Mouse (Mus musculus) NIH3T3 (cell line): ENCODE measurements around the gene Pld2.

ENCODE experiments used
- DNase-seq: peaks from one replicate; pipeline ENCODE4 v3.0.0-alpha.2; 2012; ENCODE audit warnings: low read depth

The Pld2 gene

DNA sequence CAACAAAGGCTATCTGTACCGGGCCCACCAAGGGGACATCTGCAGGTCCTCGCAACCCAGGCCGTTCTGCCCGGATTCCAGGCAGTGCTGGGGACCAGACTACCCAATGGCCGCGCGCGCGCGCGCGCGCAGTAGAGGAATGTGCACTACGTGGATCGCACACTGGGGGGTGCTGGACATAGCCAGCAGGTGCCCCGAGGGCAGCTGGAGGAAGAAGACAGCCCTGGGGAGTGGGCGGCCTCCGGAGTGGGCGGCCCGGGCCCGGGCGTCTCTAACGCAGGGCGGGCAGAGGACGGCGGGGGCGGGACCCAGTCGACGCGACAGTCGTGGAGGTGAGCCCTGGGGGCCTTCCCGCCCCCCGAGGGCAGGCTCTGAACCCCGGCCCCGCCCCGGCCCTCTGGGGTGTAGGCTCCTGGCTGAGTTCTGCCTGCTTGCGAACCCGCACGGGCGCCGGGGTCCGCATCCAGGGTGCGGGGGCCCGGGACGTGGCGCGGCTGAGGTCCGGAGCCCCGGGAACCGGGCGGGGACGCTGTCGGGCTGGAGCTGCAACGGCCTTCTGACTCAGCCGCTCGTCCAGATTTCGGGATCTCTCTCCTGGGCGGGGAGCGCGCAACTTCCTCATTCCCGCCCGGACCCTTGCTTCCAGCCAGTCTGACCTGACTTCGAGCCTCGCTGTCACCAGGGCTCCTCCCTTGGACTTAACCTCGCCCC lies at the start of gene Pld2:
TSS of gene Pld2 (plus strand) at position 188 of the 711 bp plus-strand sequence.
- DNase-seq, result peak; percentile 94

DNA sequence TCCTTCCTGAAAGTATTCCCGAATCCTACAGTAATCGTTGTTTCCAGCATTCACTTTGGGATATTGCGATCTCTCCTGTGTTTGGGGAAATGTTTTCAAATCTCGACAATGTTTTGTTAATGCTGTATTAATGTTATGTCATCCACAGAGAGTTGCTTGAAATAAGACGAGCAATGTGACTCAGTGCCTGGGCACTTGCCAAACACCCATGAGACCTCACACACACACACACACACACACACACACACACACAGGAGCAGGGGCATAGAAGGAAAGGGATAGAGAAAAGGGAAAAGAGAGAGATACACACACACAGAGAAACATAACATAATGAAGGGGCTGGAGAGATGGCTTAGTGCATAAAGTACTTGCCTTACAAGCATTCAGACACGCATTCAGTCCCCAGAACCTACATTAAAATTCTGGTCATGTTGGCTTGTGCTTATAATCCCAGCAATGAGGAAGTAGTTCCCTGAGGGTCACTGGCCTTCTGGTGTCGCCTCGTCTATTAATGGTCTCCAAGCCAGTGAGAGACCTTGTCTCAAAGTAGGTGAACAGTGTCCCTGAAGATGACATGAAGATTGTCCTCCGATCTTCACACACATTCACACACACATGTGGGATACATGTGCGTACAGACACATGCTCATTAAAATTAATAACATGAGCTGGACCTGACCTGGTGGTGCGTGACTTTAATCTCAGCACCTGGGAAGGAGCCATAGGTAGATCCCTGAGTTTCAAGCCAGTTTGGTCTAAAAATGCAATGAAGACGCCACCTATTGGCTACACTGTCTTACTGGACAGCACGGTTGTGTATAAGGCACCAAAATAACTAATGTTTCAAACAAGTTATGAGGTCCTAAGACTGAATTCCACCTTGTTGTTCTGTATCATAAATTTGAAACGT lies 40.0 kb upstream of the Pld2 start:
- peak; percentile 75 for DNase-seq

DNA sequence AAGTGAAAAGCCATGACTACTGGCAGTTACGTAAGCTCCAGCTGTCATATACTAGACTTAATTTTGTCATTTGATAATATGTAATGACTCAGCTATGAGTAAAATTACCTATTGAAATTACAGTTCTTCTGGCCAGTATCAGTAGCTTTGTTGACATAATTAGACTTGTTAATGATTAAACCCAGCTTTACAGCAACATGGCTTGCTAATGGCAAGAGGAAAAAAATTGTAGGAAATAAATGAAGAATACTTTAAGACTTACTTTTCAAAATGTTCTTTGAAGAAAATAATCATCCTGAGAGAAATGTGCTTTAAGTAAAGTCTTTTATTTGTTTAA lies 39.4 kb upstream of the Pld2 start:
- DNase-seq, result no peak

DNA sequence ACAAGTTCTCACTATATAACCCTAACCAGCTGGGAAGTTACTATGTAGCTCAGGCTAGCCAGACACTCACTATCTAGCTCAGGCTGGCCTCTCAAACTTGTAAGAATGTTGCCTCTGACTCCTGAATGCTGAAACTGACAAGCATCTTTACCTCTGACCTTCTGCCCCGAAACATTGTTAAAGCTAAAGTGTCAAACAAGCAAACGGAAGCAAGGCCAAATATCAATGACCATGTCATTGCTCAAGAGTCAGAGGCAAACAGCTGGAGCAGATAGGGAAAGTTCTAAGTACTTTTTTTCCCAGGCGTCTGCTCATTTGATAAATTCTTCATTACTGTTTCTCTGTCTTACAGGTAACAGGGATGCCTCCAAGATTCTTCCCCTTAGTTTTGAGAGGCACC lies 37.8 kb upstream of the Pld2 start:
- no peak for DNase-seq

DNA sequence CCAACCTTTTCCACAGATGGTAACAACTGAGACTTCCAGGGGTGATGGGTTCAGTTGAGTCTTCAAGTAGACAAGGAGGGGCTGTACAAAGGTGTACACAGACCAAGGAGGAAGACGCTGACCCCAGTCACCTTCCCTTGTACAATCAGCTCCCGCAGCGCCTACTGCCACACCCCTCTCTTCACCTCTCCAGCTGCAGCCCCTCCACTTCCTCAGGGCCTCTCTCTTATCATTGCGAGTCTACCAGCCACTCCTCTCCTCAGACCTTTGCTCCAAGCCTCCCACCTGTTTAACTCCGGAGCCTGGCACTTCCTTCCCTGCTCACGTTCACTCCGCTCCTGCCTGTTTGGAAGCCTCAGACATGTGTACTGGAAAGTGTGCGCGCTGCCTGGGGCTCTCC lies 34.9 kb upstream of the Pld2 start, which contains the start of gene Tm4sf5:
TSS of gene Tm4sf5 (plus strand) at position 275 of the 400 bp plus-strand sequence.
- no peak for DNase-seq

DNA sequence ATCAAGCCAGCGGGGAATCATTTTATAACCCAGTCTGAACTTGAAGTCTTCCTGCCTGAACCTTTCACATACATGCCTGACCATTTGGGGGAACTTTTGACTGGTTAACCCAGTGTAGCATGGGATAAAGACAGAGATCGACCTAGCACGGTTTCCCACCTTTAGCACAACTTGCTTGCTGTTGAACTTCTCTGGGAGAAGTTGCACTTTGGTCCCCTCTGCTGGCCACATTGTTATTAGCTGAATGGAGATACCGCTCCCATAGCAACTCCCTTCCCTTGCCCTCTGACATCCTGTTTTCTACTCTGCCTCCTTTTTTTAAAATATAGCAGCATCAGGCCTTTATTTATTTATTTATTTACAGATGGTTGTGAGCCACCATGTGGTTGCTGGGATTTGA lies 33.5 kb upstream of the Pld2 start:
- peak; percentile 84 for DNase-seq

DNA sequence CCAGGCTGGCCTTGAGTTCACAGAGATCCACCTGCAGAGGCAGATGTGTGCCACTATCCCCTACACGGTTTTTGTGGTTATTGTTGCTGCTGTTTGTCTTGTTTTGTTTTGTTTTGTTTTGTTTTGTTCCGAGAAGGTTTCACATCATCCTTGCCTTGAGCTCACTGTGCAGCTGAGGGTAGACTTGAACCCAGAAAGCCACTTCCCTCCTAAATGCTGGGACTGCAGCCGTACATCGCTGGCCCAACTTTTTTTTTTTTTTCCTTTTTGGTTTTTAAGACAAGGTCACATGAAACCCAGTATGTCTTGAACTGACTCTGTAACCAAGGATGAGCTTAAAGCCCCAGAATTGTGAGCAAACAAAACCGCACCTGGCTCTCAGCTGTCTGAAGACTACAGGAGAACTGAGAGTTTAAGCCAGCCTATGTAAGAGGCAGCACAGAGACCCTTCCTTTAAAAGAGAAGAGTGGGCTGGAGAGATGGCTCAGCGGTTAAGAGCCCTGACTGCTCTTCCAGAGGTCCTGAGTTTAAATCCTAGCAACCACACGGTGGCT lies 32.8 kb upstream of the Pld2 start:
- DNase-seq, result no peak

DNA sequence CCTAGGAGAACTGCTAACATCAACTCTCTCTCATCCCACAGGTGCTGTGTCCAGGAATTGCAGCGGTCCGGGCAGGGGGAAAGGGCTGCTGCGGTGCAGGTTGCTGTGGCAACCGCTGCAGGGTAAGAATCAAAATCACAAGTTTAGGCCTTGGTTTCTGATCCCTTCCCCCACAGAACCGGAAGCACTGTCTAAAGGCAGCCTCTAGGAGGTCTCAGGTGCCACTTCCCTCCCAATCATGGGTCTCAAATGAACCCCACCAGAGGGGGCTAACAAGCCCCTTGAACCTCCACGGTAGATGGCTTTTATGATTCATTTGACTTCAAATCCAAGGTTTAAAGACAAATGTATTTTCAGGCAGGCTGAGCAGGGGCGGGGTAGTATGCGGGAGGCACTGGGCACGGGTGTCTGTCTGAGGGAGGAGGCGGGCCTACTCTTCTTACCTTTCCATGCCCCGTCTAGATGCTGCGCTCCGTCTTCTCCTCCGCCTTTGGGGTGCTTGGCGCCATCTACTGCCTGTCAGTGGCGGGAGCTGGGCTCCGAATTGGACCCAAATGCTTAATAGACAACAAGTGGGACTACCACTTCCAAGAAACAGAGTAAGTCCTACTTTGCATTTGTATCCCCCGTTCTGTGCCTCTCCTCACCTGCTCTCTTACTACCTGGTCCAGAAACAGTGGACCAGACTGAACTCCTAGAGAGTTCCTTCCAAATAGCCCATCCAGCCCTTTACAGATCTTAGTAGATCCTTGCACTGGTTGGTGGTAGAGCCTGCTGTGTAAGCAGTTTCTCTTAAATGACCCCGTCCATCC lies 29.9 kb upstream of the Pld2 start:
- peak; percentile 61 for DNase-seq

DNA sequence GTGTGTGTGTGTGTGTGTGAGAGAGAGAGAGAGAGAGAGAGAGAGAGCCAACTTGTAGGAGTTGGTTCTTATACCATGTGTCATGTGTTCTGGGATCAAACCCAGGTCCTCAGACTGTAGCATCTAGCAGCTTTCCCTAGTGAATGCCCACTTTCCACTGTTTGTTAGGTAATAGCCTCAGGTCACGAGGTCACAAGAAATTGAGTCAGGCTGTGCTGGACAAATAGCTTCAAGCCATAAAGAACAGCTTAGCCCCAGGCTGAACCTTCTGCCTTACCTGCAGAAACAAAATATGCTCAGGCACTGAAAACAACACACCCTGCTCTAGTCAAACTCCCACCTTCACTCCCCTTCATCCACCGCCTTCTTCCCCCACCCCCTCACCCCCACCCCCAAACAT lies 28.6 kb upstream of the Pld2 start:
- peak; percentile 51 for DNase-seq

DNA sequence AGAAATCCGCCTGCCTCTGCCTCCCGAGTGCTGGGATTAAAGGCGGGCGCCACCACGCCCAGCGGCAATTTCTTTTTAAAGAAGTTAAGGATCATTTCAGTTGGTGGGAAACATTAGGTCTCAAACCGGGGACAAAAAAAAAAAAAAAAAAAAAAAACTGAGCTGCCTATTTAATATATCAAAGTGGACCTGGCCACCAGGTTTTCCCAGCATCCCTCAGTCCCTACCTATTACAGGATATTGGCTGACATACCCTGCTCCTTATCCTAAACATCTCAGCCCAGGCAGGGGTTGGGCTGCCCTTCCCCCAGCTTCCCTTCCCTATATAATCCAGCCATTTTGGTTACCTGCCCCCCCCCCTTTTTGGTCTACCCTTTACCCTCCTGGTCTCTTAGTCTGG lies 28.0 kb upstream of the Pld2 start:
- DNase-seq, result no peak

DNA sequence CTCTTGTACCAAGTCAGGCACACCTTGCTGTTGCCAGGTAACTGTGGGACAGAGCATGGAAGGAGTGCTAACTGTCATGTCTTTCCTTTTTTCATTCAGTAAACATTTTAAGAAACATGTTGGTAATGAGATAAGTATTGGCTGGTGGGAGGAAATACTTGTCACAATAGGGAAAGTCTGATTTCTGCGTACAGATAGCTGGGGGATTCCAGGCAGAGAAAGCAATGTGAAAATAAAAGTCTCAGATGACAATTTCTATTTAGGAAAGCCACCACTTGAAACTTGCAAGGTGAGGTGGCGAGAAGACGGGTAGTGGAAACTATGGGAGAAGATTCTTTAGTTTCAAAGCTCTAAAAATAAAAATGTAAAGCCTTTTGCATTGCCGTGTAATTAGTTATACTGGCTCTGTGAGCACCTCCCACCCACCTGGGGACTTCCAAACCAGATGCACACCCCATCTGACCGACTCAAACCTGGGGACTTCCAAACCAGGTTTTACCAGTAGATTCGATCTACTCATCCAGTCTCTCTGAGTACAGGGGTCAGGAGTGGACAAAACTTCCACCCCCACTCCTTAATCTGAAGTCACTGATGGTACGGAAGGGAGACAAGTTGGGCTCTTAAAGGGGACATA lies 27.0 kb upstream of the Pld2 start:
- DNase-seq, result no peak

DNA sequence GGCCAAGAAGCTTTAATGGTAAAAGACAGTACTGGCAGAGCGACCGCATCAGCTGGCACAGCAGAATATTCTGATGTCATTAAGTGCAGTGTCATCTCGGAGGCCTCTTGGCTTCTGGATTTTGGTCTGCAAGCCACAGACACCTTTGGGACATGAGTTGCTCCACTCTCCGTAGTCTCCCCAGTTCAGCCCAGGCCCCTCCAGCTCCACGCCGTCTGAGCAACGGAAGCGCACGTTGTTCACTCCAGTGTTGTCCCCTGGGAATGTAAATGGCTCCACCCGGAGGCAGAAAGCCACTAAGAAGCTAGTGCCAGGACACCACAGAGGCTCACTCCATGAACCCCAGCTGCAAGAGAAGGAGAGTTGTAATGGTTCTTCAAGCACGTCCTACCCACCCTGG lies 26.3 kb upstream of the Pld2 start:
- no peak for DNase-seq

DNA sequence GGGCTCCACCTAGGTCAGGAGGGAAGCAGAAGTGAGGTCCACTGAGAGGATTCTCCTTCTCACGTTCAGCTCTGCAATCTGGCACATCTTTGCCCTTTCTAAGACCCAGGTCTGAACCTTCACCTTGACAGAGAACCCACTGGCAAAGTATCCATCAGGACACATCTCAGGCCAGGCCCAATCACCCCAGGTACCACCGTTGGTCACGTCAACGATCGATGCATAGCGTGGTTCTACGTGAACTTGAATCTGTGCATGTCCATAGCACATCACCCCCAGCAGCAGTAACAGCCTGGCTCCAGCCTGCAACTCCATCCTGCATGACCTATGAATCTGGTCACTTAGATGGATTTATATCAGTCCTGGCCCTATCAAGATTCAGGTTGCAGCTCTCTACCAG lies 25.6 kb upstream of the Pld2 start, which contains the start of gene Vmo1:
TSS of gene Vmo1 (minus strand) at position 329 of the 400 bp plus-strand sequence.
- no peak for DNase-seq

DNA sequence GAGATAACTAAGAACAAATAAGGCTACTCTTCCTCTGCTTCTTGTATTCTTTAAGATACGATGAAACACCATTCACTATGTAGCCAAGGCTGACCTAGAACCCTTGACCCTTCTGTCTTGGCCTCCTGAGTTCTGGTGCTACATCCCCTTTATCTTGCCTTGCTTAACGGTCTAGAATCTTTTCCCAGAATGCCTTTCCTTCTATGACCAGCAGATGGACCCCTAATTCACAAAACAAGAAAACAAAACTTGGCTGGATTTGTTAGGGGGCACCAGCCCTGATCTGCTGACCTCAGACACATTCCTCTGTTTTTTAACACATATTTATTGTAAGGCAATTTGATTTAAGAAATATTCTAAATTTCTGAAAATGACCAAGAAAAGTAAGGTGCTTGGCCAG lies 23.5 kb upstream of the Pld2 start:
- peak; percentile 77 for DNase-seq

DNA sequence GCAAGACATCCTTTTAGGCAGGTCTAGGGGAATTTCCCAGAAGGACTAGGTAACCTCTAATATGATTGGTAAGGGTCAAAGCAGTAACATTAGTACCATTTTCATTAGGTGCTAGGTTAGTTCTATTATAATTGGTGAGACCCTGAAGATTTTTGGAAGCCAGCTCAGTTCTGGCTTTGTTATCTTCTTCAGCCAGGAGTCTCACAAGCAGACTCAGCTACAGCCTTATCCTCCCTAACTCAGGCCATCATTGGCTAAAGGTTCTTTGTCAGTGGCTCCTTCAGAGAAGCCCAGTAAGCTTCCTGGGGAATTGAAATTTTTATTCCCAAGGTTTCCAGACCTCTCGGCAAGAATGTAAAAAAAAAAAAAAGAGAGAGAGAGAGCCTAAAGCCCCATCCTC lies 21.4 kb upstream of the Pld2 start:
- no peak for DNase-seq

DNA sequence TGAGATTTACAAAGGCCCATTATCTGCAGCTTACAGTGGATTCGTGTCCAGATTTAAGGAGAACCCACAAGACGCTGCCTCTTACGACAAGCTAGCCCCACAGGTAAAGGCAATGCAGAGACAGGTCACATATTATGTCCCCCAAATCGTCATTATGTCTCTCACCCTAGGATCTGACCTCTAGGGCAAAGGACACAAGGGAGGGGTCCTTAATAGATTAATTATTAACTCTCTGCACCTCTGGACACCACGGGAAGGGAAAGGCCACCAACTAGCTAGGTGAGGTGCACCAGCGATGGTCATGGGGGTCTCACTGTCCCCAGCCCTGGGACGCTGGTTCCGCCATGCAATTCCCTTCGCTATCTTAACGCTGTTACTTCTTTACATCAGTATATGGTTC lies 20.9 kb upstream of the Pld2 start, which contains the start of gene Gltpd2:
TSS of gene Gltpd2 (plus strand) at position 274 of the 400 bp plus-strand sequence.
- no peak for DNase-seq

DNA sequence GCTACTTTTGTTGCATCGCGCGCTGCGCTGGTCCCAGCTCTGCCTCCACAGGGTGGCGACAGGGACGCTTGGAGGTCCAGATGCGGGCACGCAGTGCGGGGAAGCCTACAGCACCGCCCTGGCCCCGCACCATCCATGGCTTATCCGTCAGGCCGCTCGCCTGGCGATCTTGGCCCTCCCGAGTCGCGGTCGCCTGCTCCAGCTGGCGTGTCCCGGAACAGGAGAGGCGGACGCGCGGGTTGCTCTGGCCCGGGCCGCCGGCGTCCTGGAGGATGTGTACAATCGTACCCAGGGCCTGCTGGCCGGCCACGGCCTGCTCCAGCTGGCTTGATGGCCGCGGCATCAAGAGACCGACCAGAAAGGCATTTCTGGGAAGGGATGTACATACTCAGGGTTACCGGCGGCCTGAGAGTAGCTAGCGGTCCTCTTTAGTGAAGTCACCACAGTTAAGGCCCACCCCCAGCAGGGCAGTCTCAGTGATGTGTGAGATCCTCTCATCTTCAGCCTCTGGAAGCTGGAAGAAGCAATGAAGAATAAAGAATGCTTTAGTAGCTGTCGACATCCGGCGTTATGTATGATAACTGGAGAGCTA lies 19.6 kb upstream of the Pld2 start:
- no peak for DNase-seq

DNA sequence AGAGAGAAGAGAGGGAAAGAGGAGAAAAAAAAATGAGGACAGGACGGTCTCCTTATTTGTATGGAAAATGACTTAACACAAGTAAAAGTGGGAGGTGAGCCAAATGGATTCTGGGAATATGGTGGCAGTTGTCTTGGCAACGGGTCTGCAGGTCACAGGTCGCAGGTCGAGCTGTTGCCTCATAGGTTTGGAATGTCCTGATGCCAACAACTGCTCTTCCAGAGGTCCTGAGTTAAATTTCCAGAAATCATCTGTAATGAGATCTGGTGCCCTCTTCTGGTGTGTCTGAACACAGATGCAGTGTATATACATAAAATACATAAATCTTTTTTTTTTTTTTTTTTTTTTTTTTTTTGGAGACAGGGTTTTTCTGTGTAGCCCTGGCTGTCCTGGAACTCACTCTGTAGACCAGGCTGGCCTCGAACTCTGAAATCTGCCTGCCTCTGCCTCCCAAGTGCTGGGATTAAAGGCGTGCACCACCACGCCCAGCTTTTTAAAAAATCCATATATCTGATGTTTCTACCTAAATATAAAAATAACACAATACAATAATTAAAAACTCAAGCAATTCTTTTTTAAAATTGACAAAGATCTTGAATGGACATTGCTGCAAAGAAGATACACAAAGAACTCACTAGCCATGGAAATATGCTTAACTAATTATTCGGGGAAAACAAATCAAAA lies 16.4 kb upstream of the Pld2 start:
- peak; percentile 39 for DNase-seq

DNA sequence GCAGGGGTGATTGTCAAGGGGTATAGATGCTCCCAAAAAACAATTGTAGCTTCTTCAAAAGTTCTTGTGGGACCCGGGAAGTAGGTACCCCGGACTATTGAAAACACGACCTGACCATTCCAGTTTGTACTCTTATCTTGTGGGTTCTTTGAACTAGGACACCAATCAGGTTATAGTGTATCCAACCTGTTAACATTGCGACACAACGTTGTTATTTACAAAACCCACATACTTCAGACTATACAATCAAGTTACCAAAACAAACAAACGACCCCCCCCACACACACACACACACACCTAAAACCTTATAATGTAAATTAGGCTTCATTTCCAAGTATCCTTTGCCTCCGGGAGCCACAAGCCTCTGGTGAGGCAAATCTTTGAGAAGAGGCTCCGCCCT lies 15.1 kb upstream of the Pld2 start:
- DNase-seq, result no peak

DNA sequence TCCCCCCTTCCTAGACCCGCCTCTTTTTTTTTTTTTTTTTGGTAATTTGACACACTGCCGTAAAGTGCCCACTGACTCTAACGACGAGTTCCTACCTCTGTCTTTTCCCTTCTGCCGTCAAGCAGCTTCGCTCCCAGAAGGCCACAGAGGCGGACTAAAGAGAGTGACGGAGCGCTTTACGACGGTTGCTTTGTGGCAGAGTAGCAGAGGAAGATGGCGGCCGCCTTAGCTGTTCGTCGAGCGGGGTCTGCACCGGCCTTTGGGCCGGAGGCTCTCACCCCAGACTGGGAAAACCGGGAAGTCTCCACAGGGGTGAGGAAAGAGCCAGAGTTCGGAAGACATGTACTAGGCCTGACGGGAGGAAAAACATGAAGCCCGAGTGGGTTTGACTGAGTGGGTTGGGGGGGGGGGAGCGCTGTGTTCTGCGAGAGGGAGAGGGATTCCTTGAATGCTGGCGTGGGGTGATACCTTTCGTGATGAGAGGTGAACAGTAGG lies 14.6 kb upstream of the Pld2 start, which contains the start of gene Psmb6:
TSS of gene Psmb6 (plus strand) at position 184 of the 495 bp plus-strand sequence.
- peak; percentile 95 for DNase-seq
